Mouse (Mus musculus) heart, postnatal 0 days (tissue): ENCODE data around the gene Cyp19a1.

ENCODE experiments used
- CTCF ChIP-seq: IDR thresholded peaks from 2 replicates; pipeline ENCODE4 v1.5.1; 2016; ENCODE audit warnings: antibody characterized with exemption, control low read depth, low read depth
- EP300 ChIP-seq: IDR thresholded peaks from 2 replicates; pipeline ENCODE4 v1.6.1; 2016; ENCODE audit warnings: antibody characterized with exemption, low read depth

GRCm38 (mm10) chr9:54182484-54182883 lies 85.4 kb downstream of the Cyp19a1 start:
- TF ChIP-seq CTCF (no peak), EP300 (no peak)
